Mouse (Mus musculus) kidney, adult 2 months (tissue): ENCODE data around the gene Egfem1.

Experiments used
- CTCF ChIP-seq: fragments of 200-500 bp; conservative IDR thresholded peaks from 2 replicates; pipeline ENCODE4 v1.5.1; 2011; ENCODE audit warnings: low read depth, mild to moderate bottlenecking, control low read depth, low read length, moderate library complexity, mixed read lengths; ENCODE audit not compliant: insufficient read depth, insufficient read length
- POLR2A ChIP-seq: fragments of 200-500 bp; IDR thresholded peaks from one replicate; pipeline ENCODE4 v1.6.1; 2011; ENCODE audit warnings: low read depth, low read length, control low read depth

DNA sequence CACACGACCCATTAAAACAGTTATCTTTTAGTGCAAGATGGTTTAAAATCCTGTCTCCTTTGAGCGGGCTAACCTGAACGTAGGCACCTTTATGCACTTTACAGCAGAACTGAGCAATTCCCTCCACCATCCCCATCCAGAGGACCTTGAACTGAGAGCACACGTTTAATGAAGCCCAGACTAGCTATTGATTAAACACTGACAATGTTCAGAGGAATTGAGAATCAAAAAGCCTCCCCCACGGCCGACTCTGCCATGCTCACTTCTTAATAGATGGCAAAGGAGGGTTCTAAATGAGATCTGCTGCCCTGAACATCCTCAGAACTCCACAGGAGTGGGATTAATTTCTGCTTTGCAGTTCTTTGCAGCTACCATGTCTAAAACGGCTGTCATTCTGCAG lies 520.3 kb downstream of the Egfem1 start:
- no peak for TF ChIP-seq POLR2A
- TF ChIP-seq CTCF = no peak
